Mouse (Mus musculus) megakaryocyte, embryonic 14.5 days (primary cell): ENCODE results near the gene BC049352.

ENCODE experiments used
- FLI1 ChIP-seq: IDR thresholded peaks from 2 replicates; pipeline ENCODE4 v1.6.1; 2012; ENCODE audit warnings: low read length, inconsistent platforms, mixed read lengths
- GATA1 ChIP-seq: IDR thresholded peaks from 3 replicates; pipeline ENCODE4 v1.6.1; 2012; ENCODE audit warnings: mixed read lengths, low read length, inconsistent platforms, borderline replicate concordance

GRCm38 (mm10) chr9:45282466-45282865 lies 100.7 kb downstream of the BC049352 start:
- TF ChIP-seq FLI1 (no peak), GATA1 (no peak)
